Comparison of ENCODE assay signal across 8 mouse cellular contexts in genomic region chr7:28169489-28170422, GRCm38 (mm10). TPM values are rescaled to one million over a fixed set of nuclear protein-coding genes. Genes with fewer than 3 reads are reported as not detected.
DNase-seq lines count a peak whose midpoint lies in the region; ATAC-seq and TF ChIP-seq lines count a peak whose summit lies in the region.

Fbl (plus strand) TSS chr7:28169710.

- peak within 1 kb of the TSS; percentile 82 for H3K27ac ChIP-seq in forebrain, embryonic 13.5 days
- peak within 1 kb of the TSS; percentile 93 for H3K27ac ChIP-seq in liver, postnatal 0 days (ENCODE audit: low read depth)
- peak within 1 kb of the TSS; percentile 80 for H3K27ac ChIP-seq in neural tube, embryonic 14.5 days (ENCODE audit: low read depth, low read length)

- intact Hi-C loops in heart, postnatal 10 days (cut with DNase I): loop anchor here (2.0 to 5.0 kb wide), 2 partner anchors 21 to 117 kb away; partner anchors contain the start of gene Psmc4

- peaks cover 9% of the 10 kb centered on the region for H3K9me3 ChIP-seq in E14TG2a.4 (ENCODE audit: low read length)
- H3K9me3 ChIP-seq in forebrain, embryonic 13.5 days (replicated peaks): no peaks in the 10 kb centered on the region
- H3K9me3 ChIP-seq in liver, postnatal 0 days (ENCODE audit: low read length): peaks cover 4% of the 10 kb centered on the region; the same call in 1 of the 2 replicates
- H3K9me3 ChIP-seq in neural tube, embryonic 14.5 days (ENCODE audit: control insufficient read depth, low read length): no peaks in the 10 kb centered on the region; the same call in 1 of the 2 replicates

- TF ChIP-seq EP300 in liver, postnatal 0 days (IDR thresholded peaks at IDR 0.05; ENCODE audit: low read depth): no peak

- H3K4me1 ChIP-seq in E14TG2a.4 (replicated peaks; ENCODE audit: low read depth, low read length): peaks cover 59% of the 10 kb centered on the region
- H3K4me1 ChIP-seq in forebrain, embryonic 13.5 days: peaks cover 36% of the 10 kb centered on the region
- peaks cover 33% of the 10 kb centered on the region for H3K4me1 ChIP-seq in liver, postnatal 0 days (ENCODE audit: insufficient read depth)
- H3K4me1 ChIP-seq in neural tube, embryonic 14.5 days (ENCODE audit: control insufficient read depth, insufficient read depth, low read length): peaks cover 23% of the 10 kb centered on the region

- peak within 1 kb of the TSS; percentile 80 for H3K4me2 ChIP-seq in forebrain, embryonic 13.5 days
- H3K4me2 ChIP-seq in liver, postnatal 0 days (ENCODE audit: low read depth, low read length): peak within 1 kb of the TSS; percentile 100
- H3K4me2 ChIP-seq in neural tube, embryonic 14.5 days (ENCODE audit: low read depth, low read length): peak within 1 kb of the TSS; percentile 78

- under 1% methylated on average over 79 of the region's 80 CpGs for WGBS in forebrain, embryonic 13.5 days
- WGBS in large intestine, adult 2 months: 1% methylated on average over 79 of the region's 80 CpGs
- WGBS in liver, postnatal 0 days (ENCODE audit: insufficient replicate concordance): under 1% methylated on average over 68 of the region's 80 CpGs
- WGBS in neural tube, embryonic 14.5 days: 2% methylated on average over 74 of the region's 80 CpGs

- H3K36me3 ChIP-seq in E14TG2a.4 (ENCODE audit: insufficient read depth, low read length): peaks cover 24% of the 10 kb centered on the region
- H3K36me3 ChIP-seq in forebrain, embryonic 13.5 days (ENCODE audit: poor library complexity, severe bottlenecking): peaks cover 2% of the 10 kb centered on the region; the same call in 1 of the 2 replicates
- H3K36me3 ChIP-seq in liver, postnatal 0 days (replicated peaks; ENCODE audit: insufficient read depth, low read length): no peaks in the 10 kb centered on the region
- no peaks in the 10 kb centered on the region for H3K36me3 ChIP-seq in neural tube, embryonic 14.5 days (ENCODE audit: control insufficient read depth, insufficient read depth, low read length)

- no peaks in the 10 kb centered on the region for H3K27me3 ChIP-seq in E14TG2a.4 (ENCODE audit: insufficient read depth, low read length)
- no peaks in the 10 kb centered on the region for H3K27me3 ChIP-seq in forebrain, embryonic 13.5 days
- no peaks in the 10 kb centered on the region for H3K27me3 ChIP-seq in liver, postnatal 0 days (ENCODE audit: insufficient read depth, low read length)
- H3K27me3 ChIP-seq in neural tube, embryonic 14.5 days (ENCODE audit: control insufficient read depth, insufficient read depth, low read length): no peaks in the 10 kb centered on the region

- H3K4me3 ChIP-seq in E14TG2a.4 (replicated peaks; ENCODE audit: low read length): peak within 1 kb of the TSS; percentile 98
- peak within 1 kb of the TSS; percentile 83 for H3K4me3 ChIP-seq in forebrain, embryonic 13.5 days
- H3K4me3 ChIP-seq in liver, postnatal 0 days (ENCODE audit: low read depth, low read length): peak within 1 kb of the TSS; percentile 88
- H3K4me3 ChIP-seq in neural tube, embryonic 14.5 days (ENCODE audit: low read depth, low read length): peak within 1 kb of the TSS; percentile 67

- peak within 1 kb of the TSS; percentile 81 for H3K9ac ChIP-seq in forebrain, embryonic 13.5 days
- H3K9ac ChIP-seq in liver, postnatal 0 days (replicated peaks): peak within 1 kb of the TSS; percentile 87
- H3K9ac ChIP-seq in neural tube, embryonic 14.5 days (replicated peaks; ENCODE audit: low read depth, low read length): peak within 1 kb of the TSS; percentile 46

- TF ChIP-seq CTCF in E14TG2a.4 (conservative IDR thresholded peaks at IDR 0.05; ENCODE audit: low read length): no peak
- TF ChIP-seq CTCF in liver, postnatal 0 days (IDR thresholded peaks at IDR 0.05; ENCODE audit: low read depth): no peak

- peak; percentile 88 for DNase-seq in c-Kit-positive CD71-positive TER-119-positive erythroid progenitor cells, embryonic 14.5 days (ENCODE audit: low spot score)
- DNase-seq in heart, postnatal 10 days: peak; percentile 93 to 95
- peak; percentile 81 for DNase-seq in large intestine, adult 2 months (ENCODE audit: low read depth, low spot score)
- peak; percentile 94 for DNase-seq in liver, postnatal 0 days
- peak; percentile 93 for DNase-seq in testis, postnatal 10 days (ENCODE audit: low spot score)

- ATAC-seq in forebrain, embryonic 13.5 days: peak; percentile 94
- peak; percentile 91 for ATAC-seq in liver, postnatal 0 days
- peak; percentile 90 for ATAC-seq in neural tube, embryonic 14.5 days (ENCODE audit: low read depth)

RNA-seq across cellular contexts. Expression of gene Fbl, which starts in this region (rescaled TPM):
- polyA plus RNA-seq in forebrain, embryonic 13.5 days (2015; fragmentation: Nextera tagmentation; extraction: Ambion mirVana): 114 and 132 TPM in 2 replicates
- total RNA-seq in heart, postnatal 10 days (2021): 10 to 100 TPM; 46.8 to 50.0 TPM
- 58.2 and 60.1 TPM in 2 replicates for polyA plus RNA-seq in large intestine, adult 2 months (2012; rRNA removed)
- polyA plus RNA-seq in liver, postnatal 0 days (2015; fragmentation: Nextera tagmentation; extraction: Ambion mirVana): 48.4 and 51.6 TPM in 2 replicates
- 22.2 and 25.3 TPM in 2 replicates for polyA plus RNA-seq in neural tube, embryonic 14.5 days (2014; fragmentation: Nextera tagmentation; extraction: Ambion mirVana)

Comparison
In these comparisons a context has a peak if more than half of its experiments do, and no peak if none do; other contexts are left out.
1. Peak in every context shown above with its lines: DNase-seq, ATAC-seq, H3K4me3 ChIP-seq and H3K27ac ChIP-seq.